Mouse (Mus musculus) yolk sac, embryonic 10.5 days (tissue): ENCODE results near the gene Uba7.
A peak's percentile ranks its signal among the peaks of the same experiment; 100 is the strongest.
"Not testable (repeated sequence)": the region's sequence is repeated elsewhere in the genome, so short reads cannot be mapped to it uniquely, and the experiment has no call there.

Experiments used
- DNase-seq: peaks from one replicate; pipeline ENCODE4 v3.0.0-alpha.2; 2017; ENCODE audit warnings: low spot score

Uba7 gene

GRCm38 (mm10) chr9:107993013-107993412, 17.7 kb downstream of the Uba7 start:
- no peak for DNase-seq

GRCm38 (mm10) chr9:107994464-107994863, 19.2 kb downstream of the Uba7 start:
- no peak for DNase-seq

- DNase-seq, result no peak
Measured at GRCm38 (mm10) chr9:107995513-107995912, 20.2 kb downstream of the Uba7 start.

GRCm38 (mm10) chr9:107996049-107996448, 20.7 kb downstream of the Uba7 start, which contains the start of gene Gm20662:
Gm20662 (plus strand) TSS chr9:107996349.
- DNase-seq, result no peak

GRCm38 (mm10) chr9:108001922-108002770, 26.8 kb downstream of the Uba7 start, which contains the start of gene Ip6k1:
Ip6k1 (plus strand) TSS chr9:108002501.
- DNase-seq, result peak; percentile 99

- DNase-seq, result no peak
Measured at GRCm38 (mm10) chr9:108002778-108003530, 27.6 kb downstream of the Uba7 start.

GRCm38 (mm10) chr9:108003531-108003890, 28.2 kb downstream of the Uba7 start:
- no peak for DNase-seq

- DNase-seq, result peak; percentile 32
Measured at GRCm38 (mm10) chr9:108008041-108008440, 32.7 kb downstream of the Uba7 start.

- DNase-seq, result no peak
Measured at GRCm38 (mm10) chr9:108010385-108010784, 35.1 kb downstream of the Uba7 start.

- not testable (repeated sequence) for DNase-seq
Measured at GRCm38 (mm10) chr9:108013577-108013976, 38.3 kb downstream of the Uba7 start.

GRCm38 (mm10) chr9:108017127-108017526, 41.8 kb downstream of the Uba7 start:
- no peak for DNase-seq

- no peak for DNase-seq
Measured at GRCm38 (mm10) chr9:108020741-108021140, 45.4 kb downstream of the Uba7 start.

GRCm38 (mm10) chr9:108023216-108023615, 47.9 kb downstream of the Uba7 start:
- no peak for DNase-seq

- no peak for DNase-seq
Measured at GRCm38 (mm10) chr9:108026584-108026983, 51.3 kb downstream of the Uba7 start.

- DNase-seq, result no peak
Measured at GRCm38 (mm10) chr9:108027867-108028266, 52.6 kb downstream of the Uba7 start.

GRCm38 (mm10) chr9:108032126-108032525, 56.8 kb downstream of the Uba7 start:
- no peak for DNase-seq
